Mouse (Mus musculus) C3H10T1/2 (cell line): ENCODE results near the gene Jam2. TPM values are rescaled to one million over a fixed set of nuclear protein-coding genes. Genes with fewer than 3 reads are reported as not detected.

ENCODE experiments used
- polyA plus RNA-seq, 2 experiments: library from polyadenylated mRNA; unstranded; fragments of >200 nt; fragmentation: generic; extraction: Trizol; gene quantifications; one replicate each; pipeline ENCODE4 v1.2.1; 2012; ENCODE audit warnings: missing spikeins in 2 of 2

Jam2 gene
- polyA plus RNA-seq: 1 to 10 TPM in 1 of 2 experiments, under 1 TPM in 1; 0.96 to 4.2 TPM

DNA sequence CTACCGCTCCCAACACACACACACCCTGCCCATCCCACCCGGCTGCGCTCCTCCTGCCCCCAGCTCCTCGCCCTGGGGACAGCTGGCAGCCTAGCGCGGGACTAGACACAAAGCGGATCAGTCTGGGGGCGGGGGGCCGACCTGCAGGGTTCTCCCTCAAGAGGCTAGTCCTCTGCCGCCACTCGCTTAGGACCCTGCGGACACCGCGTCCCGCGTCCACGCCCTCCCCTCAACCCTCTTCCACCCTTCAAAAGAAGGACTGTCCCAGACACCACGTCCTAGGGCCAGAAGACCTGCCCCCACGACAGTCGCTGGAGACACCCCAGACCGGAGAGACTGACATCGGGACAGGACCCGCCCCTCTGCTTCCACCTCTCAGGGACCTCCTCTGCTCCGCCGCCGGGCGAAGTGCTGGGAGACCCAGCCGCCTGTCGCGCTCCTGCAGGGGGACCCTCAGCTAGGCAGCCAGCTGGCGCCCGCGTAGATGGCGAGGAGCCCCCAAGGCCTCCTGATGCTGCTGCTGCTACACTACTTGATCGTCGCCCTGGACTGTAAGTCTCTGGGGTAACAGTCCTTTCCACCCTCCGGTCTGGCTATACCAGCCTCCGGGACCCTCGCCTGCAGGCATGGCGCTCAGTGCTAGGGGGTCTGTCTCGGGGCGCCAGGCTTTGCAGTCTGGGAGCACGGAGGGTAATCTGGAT lies at the start of gene Jam2:
Jam2 (plus strand) TSS at position 121 of the 701 bp plus-strand sequence.

DNA sequence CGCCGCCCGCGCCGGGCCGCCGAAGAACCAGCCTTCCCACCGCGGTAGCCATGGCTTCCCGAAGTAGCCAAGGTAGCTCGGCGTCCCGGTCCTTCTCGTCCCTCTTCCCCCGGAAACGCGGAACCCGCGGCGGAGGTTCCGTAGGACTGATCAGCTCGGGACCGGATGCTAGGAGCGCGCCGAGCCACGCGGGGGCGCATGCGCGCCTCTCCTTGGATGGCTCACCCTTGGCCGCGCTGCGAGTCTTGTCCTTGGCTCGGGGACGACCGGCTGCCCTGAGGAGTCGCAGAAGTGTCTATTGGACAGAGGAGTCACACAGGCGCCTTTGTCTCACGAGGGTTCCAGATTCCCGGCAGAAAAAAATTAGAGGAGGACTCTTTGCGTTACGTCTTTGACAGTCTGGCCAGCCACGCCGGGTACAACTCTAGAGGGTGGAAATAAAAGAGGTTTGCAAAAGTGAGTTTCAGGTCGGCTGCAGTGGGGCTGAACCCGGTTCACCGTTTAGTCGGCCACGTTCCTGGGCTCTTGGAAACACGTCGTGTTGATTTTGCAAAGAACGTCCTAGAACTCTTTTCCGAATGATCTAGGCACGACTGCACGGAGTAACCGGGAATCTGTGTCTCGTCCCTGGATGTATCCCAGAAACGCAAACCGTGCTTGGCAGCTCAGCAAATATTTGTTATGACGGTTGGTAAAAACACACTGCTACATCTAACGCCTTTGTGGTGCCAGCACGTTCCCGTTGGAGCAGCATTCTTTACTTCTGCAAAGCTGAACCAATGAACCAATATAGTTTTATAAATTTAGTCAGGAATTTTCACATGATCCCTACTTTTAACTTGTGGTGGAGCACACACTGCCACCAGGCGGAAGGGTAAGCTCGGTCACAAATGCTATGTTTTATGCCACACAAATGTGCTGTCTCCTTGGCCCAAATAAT lies 38.5 kb upstream of the Jam2 start, which contains the start of gene Mrpl39:
Mrpl39 (minus strand) TSS at position 577 of the 940 bp plus-strand sequence.

DNA sequence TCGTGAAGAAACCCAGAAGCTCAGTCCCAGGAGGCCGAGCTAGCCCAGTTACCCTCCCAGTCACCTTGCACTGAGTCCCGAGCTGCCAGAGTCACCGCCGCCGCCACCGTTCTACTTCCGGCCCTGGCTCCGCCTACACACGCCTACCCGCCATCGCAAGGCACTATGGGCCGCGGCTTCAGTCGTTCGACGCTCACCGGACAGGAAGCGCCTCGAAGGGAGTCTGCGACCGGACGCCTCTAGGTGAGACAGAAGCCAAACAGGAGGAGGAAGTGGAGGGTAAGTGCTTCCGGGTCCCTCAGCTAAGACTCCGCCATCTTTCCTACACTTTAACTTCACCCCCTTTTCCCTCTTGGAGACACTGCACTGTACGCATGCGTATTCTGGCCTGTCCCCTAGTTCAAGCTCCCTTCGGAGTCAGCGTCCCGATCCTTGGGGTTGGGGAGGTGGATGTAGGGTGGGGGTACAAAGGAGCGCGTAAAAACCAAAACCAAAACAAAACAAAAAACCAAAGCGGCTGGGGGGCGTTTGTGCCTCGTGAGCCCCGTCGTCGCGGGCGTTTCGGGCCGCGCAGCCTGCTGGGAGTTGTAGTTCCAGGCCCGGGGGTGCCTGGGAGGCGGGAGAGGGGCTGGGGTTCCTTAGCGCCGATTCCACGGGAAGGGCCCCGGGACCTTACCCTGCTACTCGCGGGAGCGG lies 61.0 kb downstream of the Jam2 start, which contains the start of gene Gabpa:
Gabpa (plus strand) TSS at position 181 of the 696 bp plus-strand sequence.

DNA sequence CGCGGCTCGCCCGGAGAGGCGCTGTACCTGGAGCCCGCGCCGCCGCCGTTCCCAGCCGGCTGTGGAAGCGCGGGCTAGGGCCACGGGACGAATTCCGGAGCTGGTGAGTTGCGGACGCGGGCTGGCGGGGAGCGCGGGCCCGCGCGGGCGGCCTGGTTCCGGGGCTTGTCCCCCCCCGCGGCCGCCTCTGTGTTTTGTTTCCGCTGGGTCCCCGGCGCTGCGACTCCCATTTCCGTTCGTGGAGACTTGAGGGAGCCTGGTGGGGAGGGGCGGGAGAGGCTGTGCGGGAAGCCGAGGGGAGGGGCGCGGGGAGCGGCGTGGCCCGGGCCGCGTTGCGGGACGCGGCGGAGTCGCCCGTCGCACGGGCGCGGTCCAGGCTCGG lies 61.5 kb downstream of the Jam2 start, which contains the start of gene Atp5j:
Atp5j (minus strand) TSS at position 185 of the 382 bp plus-strand sequence.

Other genes starting within 250 kb of the Jam2 start
- gene Mrpl39, start 38.4 kb upstream of the Jam2 start, polyA plus RNA-seq: 10 to 100 TPM in 1 of 2 experiments, 1 to 10 TPM in 1; 9.5 to 19.0 TPM
- 1 to 10 TPM in 1 of 2 experiments, under 1 TPM in 1; 0.28 to 4.0 TPM for gene Gabpa, start 60.8 kb downstream of the Jam2 start, polyA plus RNA-seq
- gene Atp5j, start 61.5 kb downstream of the Jam2 start, polyA plus RNA-seq: 100 to 1,000 TPM; 108 to 360 TPM